Mouse (Mus musculus) regulatory T cell (primary cell): Measurements from ENCODE around the gene Nrip1.

Source experiments
- in situ Hi-C: fragments of 300-600 bp; cut with MboI, MseI; formaldehyde crosslinking; loops from one replicate; pipeline ENCODE4 v1.15.1; 2025; ENCODE audit warnings: high pct_unique_total_duplicates

Gene Nrip1

DNA sequence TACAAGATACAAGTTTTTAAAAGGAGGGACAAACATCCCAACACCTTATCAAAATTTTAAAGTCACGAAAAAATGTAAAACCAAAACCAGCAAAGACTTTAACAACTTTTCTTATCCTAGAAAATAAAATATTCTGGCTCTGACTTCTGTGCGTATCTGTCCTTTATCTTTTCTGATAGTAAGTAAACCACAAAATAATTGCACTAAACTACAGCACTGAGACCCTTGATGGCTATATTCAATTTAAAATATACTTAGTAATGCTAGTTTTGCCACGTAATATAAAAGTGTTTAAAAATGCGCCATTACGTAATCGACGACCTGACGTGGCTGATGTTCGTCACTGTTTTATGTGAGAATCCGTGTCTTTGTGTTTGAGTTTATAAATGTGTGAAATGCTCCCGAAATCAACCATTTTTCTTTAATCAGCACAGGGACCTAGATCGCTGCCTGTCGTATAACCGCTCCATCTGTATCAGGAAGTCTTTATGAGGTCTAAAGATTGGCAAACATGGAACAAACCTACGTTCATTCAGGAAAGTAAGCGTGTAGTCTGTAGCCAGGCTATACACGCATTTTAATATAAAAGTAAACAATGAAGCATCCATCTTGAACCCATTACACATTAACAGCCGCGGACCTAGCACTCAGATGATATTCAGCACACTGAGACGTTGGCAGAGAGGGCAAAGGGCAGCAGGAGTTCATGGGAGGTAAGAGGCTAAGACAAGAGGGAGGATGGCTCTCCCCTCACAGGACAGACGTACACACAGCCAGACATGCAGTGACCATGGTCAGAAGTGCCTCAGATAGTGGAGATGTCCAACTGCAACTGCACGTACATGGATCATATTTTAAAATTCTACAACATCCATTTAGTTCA, 56.4 kb downstream of the Nrip1 start:
- in situ Hi-C loops, result no loop called here

DNA sequence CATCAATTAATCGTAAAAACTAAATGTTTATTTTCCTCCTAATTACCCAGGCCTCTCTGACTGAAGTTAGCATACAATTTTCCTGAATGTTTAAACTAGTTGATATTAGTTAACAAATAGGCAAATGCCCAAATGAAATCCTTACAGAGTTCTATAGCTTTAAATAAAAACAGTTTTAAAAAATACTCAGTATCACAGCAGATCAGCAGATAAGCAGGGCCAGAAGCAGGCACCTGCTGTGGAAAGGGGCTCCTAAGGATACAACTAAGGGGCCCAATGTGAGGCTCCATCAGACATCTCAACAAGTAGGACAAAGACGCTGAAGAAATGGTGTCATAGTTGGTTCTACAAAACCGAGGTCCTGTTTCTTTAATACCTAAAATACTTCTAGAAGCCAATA, 58.0 kb downstream of the Nrip1 start:
- in situ Hi-C loops, result no loop called here

DNA sequence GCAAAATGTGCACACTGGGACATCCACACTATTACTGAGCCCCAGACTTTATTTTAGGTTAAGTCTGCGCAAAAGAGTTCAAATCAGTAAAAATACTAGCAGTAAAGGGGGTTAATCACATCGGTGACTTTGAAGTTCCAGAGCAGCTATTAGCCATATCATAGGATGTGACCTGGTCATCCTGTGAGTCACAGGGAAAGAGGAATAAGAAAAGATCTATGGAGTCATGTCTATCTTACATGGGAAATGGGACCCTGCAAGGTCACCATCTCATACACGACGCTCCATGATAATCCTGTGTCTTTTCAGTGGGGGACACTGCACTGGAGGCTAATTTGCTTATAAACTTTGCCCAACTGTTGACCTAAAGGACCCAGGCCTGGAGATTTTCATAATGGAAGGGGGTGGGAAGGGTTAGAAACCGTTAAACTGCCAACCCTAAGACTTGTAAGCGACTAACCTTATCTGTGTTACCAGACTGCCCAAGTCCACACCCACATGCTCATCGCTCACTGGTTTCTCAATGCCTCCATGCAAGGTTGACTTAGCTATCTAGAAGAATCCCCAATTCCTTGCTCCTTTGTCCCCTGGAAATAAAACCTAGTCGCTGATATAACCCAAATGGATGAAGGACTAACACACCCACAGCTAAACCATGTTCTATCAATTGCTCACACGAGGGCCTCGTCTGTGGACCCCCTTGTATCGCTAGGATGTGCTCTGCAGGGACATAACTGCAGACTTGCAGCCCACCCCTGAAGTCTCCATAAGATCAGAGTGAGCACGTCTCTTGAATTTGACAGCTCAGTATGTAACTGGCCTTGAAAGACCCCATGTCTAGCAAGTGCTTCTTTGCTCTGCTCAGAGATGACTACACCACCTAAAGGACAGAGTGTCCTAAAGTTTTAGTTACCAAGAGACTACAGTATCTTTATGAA, 59.3 kb downstream of the Nrip1 start:
- in situ Hi-C loops, result no loop called here

DNA sequence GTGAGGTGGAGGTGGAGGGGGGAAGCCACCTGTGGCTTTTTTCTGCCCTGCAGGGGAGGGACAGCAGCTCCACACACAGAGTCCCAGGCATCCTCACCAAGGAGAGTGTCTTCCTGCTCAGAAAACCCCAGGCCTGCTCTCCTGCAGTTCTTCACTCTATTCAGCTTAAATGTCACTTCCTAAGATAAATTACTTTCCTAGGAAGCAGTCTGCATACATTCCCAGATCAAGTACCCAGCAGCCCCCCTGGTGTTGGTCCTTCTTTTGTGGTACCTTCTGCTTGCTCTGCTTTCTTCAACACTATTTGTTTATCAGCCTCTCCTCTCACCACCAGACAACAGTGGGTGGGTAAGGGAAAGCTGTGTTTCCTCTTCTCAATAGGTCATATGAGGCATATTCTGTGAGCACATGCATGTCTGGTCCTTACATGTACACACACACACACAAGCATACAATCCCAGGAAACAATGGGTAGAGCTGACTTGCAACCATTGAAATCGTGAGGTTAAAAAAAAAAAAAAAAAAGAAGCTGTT, 60.7 kb downstream of the Nrip1 start:
- in situ Hi-C loops, result no loop called here

DNA sequence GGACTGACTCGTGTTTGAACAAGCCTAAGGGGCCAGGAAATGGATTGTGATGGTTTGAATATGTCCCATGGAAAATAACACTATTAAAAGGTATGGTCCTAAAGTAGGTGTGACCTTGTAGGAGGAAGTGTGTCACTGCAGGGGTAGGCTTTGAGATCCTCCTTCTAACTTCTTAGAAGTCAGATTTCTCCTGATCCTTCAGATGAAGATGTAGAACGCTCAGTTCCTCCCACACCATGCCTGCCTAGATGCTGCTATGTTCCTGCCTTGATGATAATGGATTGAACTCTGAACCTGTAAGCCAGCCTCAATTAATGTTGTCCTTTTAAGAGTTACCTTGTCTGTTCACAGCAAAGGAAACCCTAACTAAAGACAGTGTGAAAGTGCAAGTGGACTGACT, 62.8 kb downstream of the Nrip1 start:
- in situ Hi-C loops, result no loop called here

DNA sequence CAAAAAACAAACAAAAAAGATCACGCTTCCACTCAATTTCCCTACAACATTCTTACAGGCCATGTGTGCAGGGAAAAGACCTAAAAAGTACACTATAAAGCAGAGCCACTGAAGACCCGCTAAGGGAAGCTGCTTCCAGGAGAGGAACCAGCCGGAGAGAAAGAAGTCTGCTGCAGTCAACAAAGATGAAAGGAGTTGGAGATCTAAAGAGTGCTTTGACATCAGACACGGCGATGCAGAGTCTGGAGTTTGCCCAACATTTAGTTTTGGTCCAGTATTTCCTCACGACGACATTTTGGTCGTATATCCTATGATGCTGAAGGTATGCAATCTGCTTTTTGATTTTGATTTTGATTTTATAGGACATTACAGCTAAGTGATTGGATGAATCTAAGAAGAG, 63.3 kb downstream of the Nrip1 start:
- in situ Hi-C loops, result no loop called here

DNA sequence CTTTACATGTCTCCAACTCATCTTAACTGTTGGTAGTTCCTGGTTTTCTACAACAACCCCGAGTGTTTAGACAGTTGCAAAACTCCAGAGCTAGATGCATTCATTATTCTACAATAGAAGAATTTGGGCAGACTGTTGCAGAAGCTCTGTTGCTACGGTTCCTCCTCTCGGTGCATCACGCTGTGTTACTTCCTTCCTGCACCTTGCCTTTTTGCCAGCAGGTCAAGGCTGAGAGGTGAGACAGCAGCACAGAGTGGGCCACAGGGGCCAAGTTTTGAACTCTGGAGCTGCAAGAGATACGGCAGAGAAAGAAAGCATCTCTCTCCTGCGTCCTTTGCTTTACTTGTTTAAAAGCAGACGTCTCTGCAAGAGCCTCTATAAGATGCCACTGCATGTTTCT, 64.3 kb downstream of the Nrip1 start:
- in situ Hi-C loops, result no loop called here

DNA sequence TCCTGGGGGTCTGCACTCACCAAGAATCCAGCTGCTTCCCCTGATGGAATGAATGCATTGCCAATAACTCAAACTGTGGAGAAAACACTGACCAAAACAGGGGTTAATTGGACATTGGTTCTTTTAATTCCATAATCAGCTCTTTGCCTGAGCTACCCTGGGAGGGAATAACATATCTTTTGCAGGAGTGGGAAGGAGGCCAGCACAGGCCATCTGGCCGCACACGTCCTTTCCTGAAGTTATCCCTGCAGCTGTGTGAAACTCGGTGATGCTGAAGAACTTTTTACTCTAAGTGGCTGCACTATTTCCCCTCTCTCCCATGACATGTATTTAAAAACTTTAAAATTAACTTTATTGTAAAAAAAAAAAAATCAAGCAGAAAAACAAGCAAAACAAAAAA, 66.6 kb downstream of the Nrip1 start:
- in situ Hi-C loops, result no loop called here

DNA sequence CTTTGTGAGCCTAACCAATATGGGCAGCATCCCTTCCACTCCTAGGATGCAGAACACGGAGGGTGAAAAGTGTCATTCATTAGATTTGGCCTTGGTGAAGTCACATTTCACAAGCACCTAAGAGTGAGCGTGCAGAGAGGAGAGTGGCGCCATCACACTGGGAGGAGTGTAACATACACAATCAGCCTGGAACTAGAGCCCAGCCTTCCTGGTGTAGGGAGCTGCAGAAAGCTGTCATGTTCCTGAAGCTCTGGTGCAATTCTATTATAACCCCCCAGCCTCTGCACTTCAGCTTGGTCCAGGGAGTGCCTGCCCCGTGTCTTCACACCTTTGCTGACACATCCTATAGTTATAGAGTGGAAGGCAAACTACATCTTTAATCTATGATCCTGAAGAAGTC, 67.2 kb downstream of the Nrip1 start:
- in situ Hi-C loops, result no loop called here

DNA sequence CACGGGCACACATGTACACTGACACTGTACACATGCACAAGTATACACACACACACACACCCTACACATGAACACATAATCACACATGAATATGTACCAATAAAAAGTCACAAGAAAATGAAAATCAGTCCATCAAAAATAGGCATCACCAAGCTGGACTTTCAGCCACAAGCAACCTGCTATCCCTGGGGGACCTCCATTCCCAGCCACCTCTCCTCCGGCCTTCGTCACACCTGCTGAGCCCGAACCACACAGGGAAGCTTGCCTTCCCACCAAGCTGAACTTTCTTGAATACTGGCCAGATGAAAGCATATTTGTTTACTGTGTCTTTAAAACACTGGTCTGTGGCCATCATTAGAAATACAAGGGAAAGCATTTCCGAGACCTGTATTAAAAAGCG, 70.2 kb downstream of the Nrip1 start:
- in situ Hi-C loops, result no loop called here

DNA sequence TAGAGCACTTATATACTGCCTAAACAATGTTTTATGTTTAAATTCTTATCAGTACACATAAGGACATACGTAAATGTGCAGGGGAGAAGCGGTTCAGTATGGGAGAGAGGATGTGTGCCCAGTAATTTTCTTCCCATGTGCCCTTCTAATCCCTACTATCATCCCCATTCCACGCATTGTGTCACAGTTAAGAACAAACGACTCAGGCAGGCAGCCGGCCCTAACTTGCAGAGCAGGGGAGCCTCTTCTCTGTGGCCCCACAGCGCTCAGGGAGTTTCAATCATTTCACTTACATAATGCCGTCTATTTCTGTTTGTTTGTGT, 71.9 kb downstream of the Nrip1 start:
- in situ Hi-C loops, result no loop called here

DNA sequence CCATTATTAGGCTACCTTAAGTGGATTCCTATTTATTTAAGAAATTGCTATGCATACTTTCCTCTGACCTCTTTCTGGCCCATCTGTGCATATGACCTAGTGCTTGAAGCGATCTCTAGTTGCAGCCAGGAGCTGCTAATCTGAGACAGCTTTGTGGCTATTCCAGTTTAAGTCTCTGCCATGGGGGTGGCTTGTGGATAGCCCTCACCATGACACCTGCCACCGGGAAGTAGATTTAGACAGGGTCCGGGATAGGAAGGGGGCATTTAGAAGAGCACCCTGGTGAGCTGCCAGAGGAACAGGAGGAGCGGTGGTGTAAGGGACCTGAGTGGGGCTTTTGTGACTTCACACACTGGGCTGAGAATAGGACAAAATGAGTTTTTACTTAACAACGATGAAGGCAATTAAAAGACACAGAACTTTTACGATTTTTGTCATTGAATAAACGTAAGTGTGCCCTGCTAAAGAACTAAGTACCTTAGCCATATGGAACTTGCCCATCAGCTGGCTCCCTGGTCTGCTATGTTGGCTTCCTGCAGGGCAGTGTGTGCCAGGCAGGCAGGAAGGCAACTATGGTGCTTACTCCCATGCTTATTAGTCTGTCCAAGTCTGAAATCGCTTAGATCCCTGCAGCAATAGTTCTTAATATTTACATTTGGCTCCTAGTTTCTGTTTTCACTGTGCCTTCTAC, 72.4 kb downstream of the Nrip1 start:
- in situ Hi-C loops, result no loop called here

DNA sequence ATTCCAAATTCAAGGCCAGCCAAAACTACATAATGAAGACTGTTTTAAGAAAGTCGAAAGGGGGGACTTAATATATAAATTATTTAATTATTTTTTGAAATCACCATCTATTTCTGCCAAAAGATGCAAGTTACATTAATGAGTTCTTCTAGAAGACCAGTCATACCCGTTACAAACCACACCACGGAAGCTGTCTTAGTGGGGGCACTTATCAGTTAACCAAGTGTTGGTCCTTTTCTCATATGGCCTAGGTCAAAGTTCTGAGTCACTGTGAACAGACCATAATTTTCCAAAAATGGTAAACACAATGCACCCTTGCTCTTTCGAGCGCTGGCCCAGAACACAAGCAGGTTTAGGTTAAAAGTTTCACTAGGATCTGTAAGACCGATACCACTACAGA, 73.2 kb downstream of the Nrip1 start:
- in situ Hi-C loops, result no loop called here

DNA sequence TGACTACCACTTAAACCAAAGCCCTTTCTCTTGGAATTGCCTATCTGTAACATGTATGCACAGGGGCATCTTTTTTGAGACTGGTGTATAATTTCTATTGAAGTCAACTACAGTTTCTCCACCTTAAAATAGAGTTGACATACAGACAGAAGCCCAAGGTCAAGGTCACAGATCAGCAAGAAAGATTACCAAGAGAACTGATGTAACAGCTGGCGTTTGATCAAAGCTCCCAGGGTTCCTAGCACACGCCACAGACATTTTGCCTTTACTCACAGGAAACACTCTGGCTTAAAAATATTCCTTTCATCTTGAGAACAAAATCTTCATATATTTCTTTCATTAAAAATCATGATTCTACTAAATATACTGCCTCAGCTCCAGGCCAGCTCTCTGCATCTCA, 74.1 kb downstream of the Nrip1 start:
- in situ Hi-C loops, result no loop called here

DNA sequence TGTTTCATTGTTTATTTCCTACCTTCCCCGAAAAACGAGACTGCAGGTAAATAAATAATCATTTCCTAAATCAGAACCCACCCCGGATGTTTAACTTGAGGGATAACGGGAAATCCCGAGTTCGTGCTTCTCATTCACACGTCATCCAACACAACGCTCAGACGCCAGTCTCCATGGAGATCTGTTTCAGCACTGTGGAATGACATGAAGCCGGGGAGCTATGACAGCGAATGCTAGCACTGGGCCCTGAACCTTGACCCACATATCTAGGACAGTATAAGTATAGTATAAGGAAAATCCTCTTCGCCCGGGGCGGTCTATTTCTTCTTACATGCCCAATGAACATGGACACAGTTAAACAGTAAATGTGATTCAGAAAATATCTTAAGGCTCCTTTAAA, 78.3 kb downstream of the Nrip1 start:
- in situ Hi-C loops, result no loop called here

DNA sequence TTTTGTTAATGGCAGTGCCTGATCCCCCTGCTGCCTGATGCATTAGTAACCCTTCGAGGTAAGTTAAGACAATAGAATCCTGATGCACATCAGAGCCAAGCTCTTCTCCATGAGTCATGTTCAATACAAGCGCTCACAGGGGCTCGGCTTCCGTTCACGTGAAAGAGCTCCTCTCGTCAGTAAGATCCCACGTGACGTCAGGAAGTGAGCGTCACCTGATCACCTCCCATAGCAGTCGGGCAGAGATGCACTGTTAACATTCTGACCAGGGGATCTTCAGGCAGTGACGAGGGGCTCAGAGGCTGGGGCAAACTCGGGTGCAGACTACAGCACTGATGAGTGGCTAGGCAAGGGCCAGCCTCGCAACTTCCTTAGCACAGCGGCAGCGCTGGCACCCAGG, 79.1 kb downstream of the Nrip1 start:
- in situ Hi-C loops, result no loop called here

DNA sequence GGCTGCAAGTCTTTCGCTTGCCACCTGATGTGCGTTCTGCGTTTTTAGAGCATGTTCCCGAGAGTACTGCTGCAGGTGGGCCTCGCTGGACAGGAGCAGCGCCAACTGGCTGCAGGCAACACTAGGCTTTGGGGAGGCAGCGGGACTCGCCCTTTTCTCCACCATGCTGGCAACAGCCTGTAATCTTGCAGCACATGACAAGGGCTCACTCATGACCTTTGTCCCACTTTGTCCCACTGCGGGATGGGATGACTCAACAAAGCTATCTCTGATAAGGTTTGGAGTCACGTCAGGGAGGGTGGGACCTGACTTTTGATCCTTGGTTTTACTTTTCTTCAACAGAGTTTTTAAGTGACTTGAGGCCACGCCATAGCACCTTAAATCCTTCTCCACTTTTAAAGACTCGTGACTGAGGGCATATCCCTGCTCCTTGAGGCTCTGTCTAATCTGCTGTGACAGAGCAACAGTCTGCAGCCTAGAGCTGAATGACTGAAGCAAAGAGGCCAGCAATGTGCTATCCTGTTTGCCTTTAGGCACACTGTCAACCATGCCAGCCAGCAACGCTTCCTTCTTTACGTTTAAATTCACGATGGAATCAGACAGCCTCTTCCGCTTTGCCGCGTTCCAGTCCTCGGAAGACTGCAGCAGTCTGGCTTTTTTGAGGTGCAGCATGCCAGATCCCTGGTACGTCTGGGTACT, 79.7 kb downstream of the Nrip1 start:
- in situ Hi-C loops, result no loop called here

DNA sequence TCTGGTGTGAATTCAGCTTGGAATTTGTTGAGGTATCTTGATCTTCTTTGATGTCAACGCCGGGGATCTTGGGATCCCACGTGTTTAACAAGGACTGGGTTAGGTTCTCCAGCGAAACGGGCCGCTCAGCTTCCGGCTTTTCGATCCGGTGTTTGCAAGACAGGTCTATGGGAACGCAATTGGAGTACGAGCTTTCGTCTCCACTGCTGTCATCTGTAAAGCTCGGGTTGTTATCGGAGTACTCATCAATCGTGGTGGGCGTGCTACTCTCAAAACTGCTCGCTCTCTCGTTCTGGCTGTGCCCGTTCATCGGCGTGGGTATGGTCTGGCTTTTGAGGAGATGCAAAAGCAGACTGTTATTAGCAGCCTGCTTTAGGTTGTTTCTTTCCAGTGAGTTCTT, 80.5 kb downstream of the Nrip1 start:
- in situ Hi-C loops, result no loop called here

DNA sequence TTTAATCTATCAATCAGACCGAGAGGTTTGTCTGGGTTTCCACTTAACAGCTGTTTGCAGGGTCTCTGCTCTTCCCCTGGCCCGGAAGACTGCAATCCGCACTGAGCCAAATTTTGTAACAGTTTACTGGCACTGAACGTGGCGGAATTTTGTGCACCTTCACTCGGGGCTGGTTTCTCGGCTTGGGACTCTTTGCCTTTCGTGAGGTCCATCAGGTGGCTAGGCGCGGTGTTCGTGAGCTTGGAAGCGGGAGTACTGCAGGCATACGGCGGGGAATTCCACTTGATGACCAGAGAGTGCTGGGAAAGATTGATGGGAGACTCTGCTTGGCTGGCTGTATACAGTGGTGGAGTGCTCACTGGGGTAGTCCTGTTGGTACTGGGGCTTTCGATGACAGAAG, 81.0 kb downstream of the Nrip1 start:
- in situ Hi-C loops, result no loop called here

DNA sequence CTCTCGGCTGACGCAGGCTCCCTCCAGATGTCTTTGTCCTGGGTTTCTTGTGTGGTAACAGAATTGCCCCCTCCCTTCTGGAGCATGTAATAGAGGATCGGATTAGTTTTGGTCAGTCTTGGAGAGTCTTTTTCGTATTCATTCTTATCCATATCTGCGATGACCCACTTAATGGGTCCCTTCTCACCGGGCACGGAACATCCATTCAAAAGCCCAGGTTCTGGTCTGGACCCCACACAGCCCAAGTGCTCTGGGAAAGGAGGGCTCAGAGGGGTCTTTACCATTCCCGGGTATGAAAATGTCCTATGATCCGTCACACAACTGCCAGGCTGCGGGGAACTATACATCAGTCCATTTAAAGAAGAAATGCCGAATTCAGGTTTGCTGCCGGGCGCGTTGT, 82.3 kb downstream of the Nrip1 start:
- in situ Hi-C loops, result no loop called here

DNA sequence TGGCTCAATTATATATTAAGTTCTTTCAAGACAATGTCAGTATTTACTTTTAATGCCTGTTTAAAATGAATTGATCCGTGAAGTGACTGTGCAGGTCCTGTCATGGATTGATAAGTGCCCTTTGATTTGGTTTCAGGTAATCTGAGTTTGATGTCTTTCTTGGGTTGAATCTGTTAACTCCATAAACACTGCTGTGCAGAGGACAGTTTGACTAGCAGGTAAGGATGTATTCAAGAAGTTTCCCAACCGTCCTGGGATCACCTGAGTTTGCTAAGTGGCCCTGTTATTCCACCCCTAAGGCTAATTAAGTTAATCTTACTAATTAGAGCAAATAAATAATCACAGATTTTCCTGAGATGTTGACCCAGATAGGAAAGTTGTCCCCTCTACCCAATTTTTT, 84.1 kb downstream of the Nrip1 start:
- in situ Hi-C loops, result no loop called here

DNA sequence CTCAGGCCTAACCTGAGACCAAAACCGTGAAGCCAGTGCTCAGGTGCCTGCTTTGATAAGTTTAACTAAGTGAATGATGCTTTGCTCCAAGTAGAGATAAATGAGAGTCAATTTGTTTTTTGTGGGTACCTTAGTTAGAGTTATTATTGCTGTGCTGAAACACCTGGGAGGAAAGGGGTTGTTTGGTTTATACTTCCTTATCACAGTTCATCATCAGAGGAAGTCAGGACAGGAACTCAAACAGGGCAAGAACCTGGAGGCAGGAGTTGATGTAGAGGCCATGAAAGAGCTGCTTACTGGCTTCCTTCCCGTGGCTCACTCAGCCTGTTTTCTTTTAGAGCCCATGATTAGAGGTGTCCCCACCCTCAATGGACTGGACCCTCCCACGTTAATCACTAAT, 89.8 kb downstream of the Nrip1 start:
- in situ Hi-C loops, result no loop called here
